Mouse (Mus musculus) cortical plate, adult 2 months (tissue): ENCODE data around the gene Kcnh6.
"Not testable (repeated sequence)": the region's sequence is repeated elsewhere in the genome, so short reads cannot be mapped to it uniquely, and the experiment has no call there.

Experiments
- CTCF ChIP-seq: fragments of 200-500 bp; IDR thresholded peaks from 2 replicates; pipeline ENCODE4 v1.5.1; 2011; ENCODE audit warnings: mild to moderate bottlenecking, control low read depth, low read length; ENCODE audit not compliant: insufficient read depth; ENCODE audit errors: extremely low read depth
- POLR2A ChIP-seq: fragments of 200-500 bp; IDR thresholded peaks from 2 replicates; pipeline ENCODE4 v1.6.1; 2011; ENCODE audit warnings: mild to moderate bottlenecking, low read length, control low read depth; ENCODE audit not compliant: insufficient read depth; ENCODE audit errors: extremely low read depth

- not testable (repeated sequence) for TF ChIP-seq CTCF, POLR2A
These were observed 58.7 kb downstream of the Kcnh6 start for GRCm38 (mm10) chr11:106066616-106067015.
